Mouse (Mus musculus) ES-Bruce4 (cell line): Measurements from ENCODE around the gene Rarg. TPM values are rescaled to one million over a fixed set of nuclear protein-coding genes. Genes with fewer than 3 reads are reported as not detected.

Source experiments
- H3K27ac ChIP-seq: 2 replicates; pipeline ENCODE4 v1.5.1; 2012; ENCODE audit warnings: low read length, inconsistent platforms; ENCODE audit not compliant: insufficient read depth
- H3K27me3 ChIP-seq: 2 replicates; pipeline ENCODE4 v1.6.1; 2012; ENCODE audit warnings: mild to moderate bottlenecking, low read length, inconsistent platforms; ENCODE audit not compliant: control insufficient read depth, poor library complexity, insufficient read depth, severe bottlenecking
- H3K36me3 ChIP-seq: 2 replicates; pipeline ENCODE4 v1.6.1; 2012; ENCODE audit warnings: inconsistent platforms, mild to moderate bottlenecking, low read length, moderate library complexity; ENCODE audit not compliant: control insufficient read depth, poor library complexity, insufficient read depth, severe bottlenecking
- H3K4me1 ChIP-seq: one replicate; pipeline ENCODE4 v1.8.1; 2011; ENCODE audit warnings: low read length; ENCODE audit not compliant: control insufficient read depth, insufficient read depth
- H3K4me3 ChIP-seq: 2 replicates; pipeline ENCODE4 v1.5.1; 2011; ENCODE audit warnings: low read depth, mild to moderate bottlenecking, low read length
- H3K9ac ChIP-seq: 2 replicates; pipeline ENCODE4 v1.6.1; 2012; ENCODE audit warnings: low read depth, mild to moderate bottlenecking, inconsistent platforms; ENCODE audit not compliant: poor library complexity, severe bottlenecking
- H3K9me3 ChIP-seq: replicated peaks from 2 replicates; pipeline ENCODE4 v1.6.1; 2012; ENCODE audit warnings: mild to moderate bottlenecking, low read length, inconsistent platforms; ENCODE audit not compliant: control insufficient read depth, poor library complexity, insufficient read depth, severe bottlenecking
- CTCF ChIP-seq: IDR thresholded peaks from one replicate; pipeline ENCODE4 v1.8.1; 2011; ENCODE audit warnings: low read depth, low read length
- EP300 ChIP-seq: IDR thresholded peaks from 2 replicates; pipeline ENCODE4 v1.6.1; 2011; ENCODE audit warnings: low read depth, low read length; ENCODE audit not compliant: insufficient read depth
- POLR2A ChIP-seq: IDR thresholded peaks from one replicate; pipeline ENCODE4 v1.8.1; 2011; ENCODE audit warnings: low read length; ENCODE audit not compliant: insufficient read depth
- polyA plus RNA-seq: library from polyadenylated mRNA; stranded (reverse); fragments of >200 nt; gene quantifications from 2 replicates; pipeline ENCODE4 v1.2.4, GENCODE M21; 2011; ENCODE audit warnings: low read depth; ENCODE audit not compliant: missing spikeins, insufficient read depth, insufficient read length

Gene Rarg
- polyA plus RNA-seq, 1 experiment = 42.7 TPM

DNA sequence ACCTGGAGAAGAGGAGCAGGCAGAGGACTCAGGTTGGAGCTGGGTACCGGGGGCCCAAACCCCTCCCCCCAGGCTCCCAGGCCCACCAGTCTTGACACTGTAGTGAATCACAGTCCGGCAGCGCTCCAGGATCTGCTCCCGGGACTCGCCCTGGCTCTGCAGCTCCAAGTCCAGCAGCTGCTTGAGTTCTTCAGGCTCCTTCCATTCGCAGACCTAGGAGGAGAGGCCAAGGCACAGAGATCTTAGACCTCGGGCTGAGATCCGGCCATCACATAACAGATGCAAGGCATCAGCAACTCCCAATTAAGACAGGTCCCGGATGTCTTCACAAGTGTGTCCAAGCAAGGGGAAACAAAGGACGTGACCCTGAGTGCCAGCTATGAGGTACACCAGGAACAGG lies 69.2 kb downstream of the Rarg start:
- Histone ChIP-seq H3K9me3 (no peaks in the 10 kb centered on the region), H3K27ac (no peak overlapping the region), H3K4me1 (peaks cover 5% of the 10 kb centered on the region), H3K36me3 (no peaks in the 10 kb centered on the region), H3K4me3 (no peak overlapping the region), H3K27me3 (no peaks in the 10 kb centered on the region), H3K9ac (no peak overlapping the region)
- no peak for TF ChIP-seq EP300
- no peak for TF ChIP-seq POLR2A
- TF ChIP-seq CTCF = no peak

DNA sequence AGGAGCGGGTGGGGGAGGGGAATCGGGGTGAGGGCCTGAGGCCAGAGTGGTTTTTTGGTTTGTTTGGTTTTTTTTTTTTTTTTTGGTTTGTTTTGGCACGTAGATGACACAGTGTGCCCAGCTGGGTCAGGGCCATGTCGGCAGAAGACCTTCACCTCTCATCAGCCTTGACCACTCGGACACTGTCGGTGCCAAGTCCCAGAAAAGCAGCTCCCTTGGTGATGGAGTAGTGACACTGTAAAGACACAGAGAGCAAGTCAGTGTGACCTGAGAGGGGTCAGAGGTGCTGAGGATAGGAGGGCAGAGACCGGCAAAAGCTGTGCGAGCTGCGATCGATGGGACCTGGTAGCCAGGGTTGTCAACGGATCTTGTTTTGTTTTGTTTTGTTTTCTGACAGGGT lies 71.1 kb downstream of the Rarg start:
- Histone ChIP-seq H3K4me3 (no peak overlapping the region), H3K9ac (no peak overlapping the region), H3K4me1 (peaks cover 3% of the 10 kb centered on the region), H3K27ac (no peak overlapping the region), H3K27me3 (no peaks in the 10 kb centered on the region), H3K36me3 (no peaks in the 10 kb centered on the region), H3K9me3 (no peaks in the 10 kb centered on the region)
- TF ChIP-seq EP300 (no peak), POLR2A (no peak), CTCF (no peak)

Other genes starting within 250 kb of the Rarg start
- 334 and 349 TPM in 2 replicates for gene Krt18, start 229.3 kb downstream of the Rarg start, polyA plus RNA-seq
- gene Eif4b, start 183.7 kb downstream of the Rarg start, polyA plus RNA-seq = 584 and 631 TPM in 2 replicates
- gene Tns2, start 157.1 kb downstream of the Rarg start, polyA plus RNA-seq = 10.4 and 12.8 TPM in 2 replicates
- gene Spryd3, start 121.3 kb downstream of the Rarg start, polyA plus RNA-seq = 11.7 and 15.1 TPM in 2 replicates
- 2.0 and 2.2 TPM in 2 replicates for gene Igfbp6, start 113.2 kb downstream of the Rarg start, polyA plus RNA-seq
- gene Soat2, start 107.0 kb downstream of the Rarg start, polyA plus RNA-seq = 0.45 TPM in 1 of 2 replicates, not detected in the other
- gene Zfp740, start 54.3 kb downstream of the Rarg start, polyA plus RNA-seq = 53.7 and 54.3 TPM in 2 replicates
- gene Csad, start 52.8 kb downstream of the Rarg start, polyA plus RNA-seq = 17.8 and 19.3 TPM in 2 replicates
- gene Itgb7, start 25.6 kb downstream of the Rarg start, polyA plus RNA-seq = 3.1 and 9.7 TPM in 2 replicates
- gene Gm9918, start 13.0 kb upstream of the Rarg start, polyA plus RNA-seq = 0.81 and 1.1 TPM in 2 replicates
- gene Mfsd5, start 21.9 kb upstream of the Rarg start, polyA plus RNA-seq = 23.2 and 28.0 TPM in 2 replicates
- gene Espl1, start 38.7 kb upstream of the Rarg start, polyA plus RNA-seq = 68.7 and 71.7 TPM in 2 replicates
- 233 and 309 TPM in 2 replicates for gene Pfdn5, start 68.6 kb upstream of the Rarg start, polyA plus RNA-seq
- gene Myg1, start 74.2 kb upstream of the Rarg start, polyA plus RNA-seq = 38.6 and 48.8 TPM in 2 replicates
- 196 and 252 TPM in 2 replicates for gene Aaas, start 93.3 kb upstream of the Rarg start, polyA plus RNA-seq
- not detected in 2 replicates for gene Sp7, start 109.7 kb upstream of the Rarg start, polyA plus RNA-seq
- gene Sp1, start 148.6 kb upstream of the Rarg start, polyA plus RNA-seq = 103 and 106 TPM in 2 replicates
- gene Amhr2, start 187.8 kb upstream of the Rarg start, polyA plus RNA-seq = 1.8 and 2.8 TPM in 2 replicates
- gene Prr13, start 201.5 kb upstream of the Rarg start, polyA plus RNA-seq = 49.7 and 55.4 TPM in 2 replicates
- 1,129 and 1,194 TPM in 2 replicates for gene Pcbp2, start 213.0 kb upstream of the Rarg start, polyA plus RNA-seq
- gene Gm10337, start 246.2 kb upstream of the Rarg start, polyA plus RNA-seq = not detected in 2 replicates